ENCODE assay signal across 8 mouse cellular contexts in the genomic region with DNA sequence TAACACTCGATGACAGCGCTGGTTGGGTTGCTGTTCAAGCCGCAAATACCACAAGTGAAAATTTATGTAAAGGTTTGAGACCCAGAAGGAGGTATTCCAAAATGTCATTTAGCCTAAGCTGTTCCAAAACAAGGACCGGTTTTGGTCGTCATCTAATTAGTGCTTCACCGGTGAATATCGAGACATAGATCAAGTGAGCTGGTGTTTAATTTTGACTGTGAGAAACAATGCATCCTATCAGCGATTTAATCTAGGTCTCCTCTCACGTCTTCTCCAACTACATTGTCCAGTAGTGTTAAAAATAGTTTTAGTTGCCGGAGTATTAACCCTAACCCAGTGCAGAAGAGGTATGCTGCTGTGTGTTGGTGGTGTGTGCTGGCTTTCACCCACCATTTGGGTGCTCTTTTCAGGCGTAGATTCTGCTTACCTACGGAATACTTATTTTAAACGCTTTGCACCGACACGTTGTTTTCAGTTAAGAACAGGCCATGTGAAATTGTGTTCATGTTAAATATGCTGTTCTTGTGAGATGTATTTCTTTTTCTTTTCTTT. TPM values are rescaled to one million over a fixed set of nuclear protein-coding genes. Genes with fewer than 3 reads are reported as not detected.
DNase-seq lines count a peak whose midpoint lies in the region; ATAC-seq and TF ChIP-seq lines count a peak whose summit lies in the region.

No protein-coding gene starts in this region.

- TF ChIP-seq CTCF in layer of hippocampus, adult 2 months (conservative IDR thresholded peaks at IDR 0.05): no peak
- no peak for TF ChIP-seq CTCF in brain, embryonic 14.5 days (IDR thresholded peaks at IDR 0.05; ENCODE audit: borderline replicate concordance, extremely low read depth, insufficient read depth, insufficient read length)

- H3K9me3 ChIP-seq in hindbrain, embryonic 15.5 days: no peaks in the 10 kb centered on the region

- H3K4me1 ChIP-seq in hindbrain, embryonic 15.5 days (replicated peaks): peaks cover 27% of the 10 kb centered on the region

- no peaks in the 10 kb centered on the region for H3K27me3 ChIP-seq in hindbrain, embryonic 15.5 days

- peak overlapping the region; percentile 97 for H3K27ac ChIP-seq in layer of hippocampus, adult 2 months
- peak overlapping the region; percentile 96 for H3K27ac ChIP-seq in hindbrain, embryonic 15.5 days (replicated peaks)

- H3K36me3 ChIP-seq in hindbrain, embryonic 15.5 days: no peaks in the 10 kb centered on the region

- ATAC-seq in hindbrain, embryonic 15.5 days (ENCODE audit: low FRiP score, low read depth): no peak
- 0 out of 2 replicates have a peak, but pooled peaks have one; percentile 25 for ATAC-seq in monocyte, adult 5-6 weeks (replicated peaks; ENCODE audit: insufficient number of reproducible peaks, low FRiP score, low TSS enrichment, poor library complexity, severe bottlenecking)

- TF ChIP-seq POLR2A in brain, embryonic 14.5 days (IDR thresholded peaks at IDR 0.05; ENCODE audit: borderline replicate concordance, extremely low read depth, insufficient read depth, insufficient read length, poor library complexity, severe bottlenecking): no peak

- peak overlapping the region; percentile 88 for H3K9ac ChIP-seq in hindbrain, embryonic 15.5 days

- DNase-seq in layer of hippocampus, adult 2 months (ENCODE audit: low spot score in 2 of 2): no peak
- no peak for DNase-seq in layer of hippocampus, adult 8-10 months (ENCODE audit: low spot score in 2 of 2)
- peak; percentile 51 for DNase-seq in brain, embryonic 14.5 days (ENCODE audit: low read depth)
- DNase-seq in thymus, postnatal 10 days (ENCODE audit: low spot score in 2 of 2): no peak
- no peak for DNase-seq in thymus, postnatal 4 days
- DNase-seq in c-Kit-positive CD71-positive TER-119-positive erythroid progenitor cells, embryonic 14.5 days (ENCODE audit: low spot score): no peak

- 1% methylated on average over 15 of the region's 15 CpGs for WGBS in hindbrain, embryonic 15.5 days

- H3K4me2 ChIP-seq in hindbrain, embryonic 15.5 days: peak overlapping the region; percentile 54

- peak overlapping the region; percentile 87 for H3K4me3 ChIP-seq in layer of hippocampus, adult 2 months
- H3K4me3 ChIP-seq in hindbrain, embryonic 15.5 days: peak overlapping the region; percentile 78

RNA-seq across cellular contexts. Expression of gene Acvr2a, which starts 1.2 kb away (rescaled TPM):
- total RNA-seq in layer of hippocampus, adult 2 months (2021): 10 to 100 TPM; 39.3 to 40.1 TPM
- total RNA-seq in layer of hippocampus, adult 8-10 months (2022): 10 to 100 TPM; 38.9 to 43.5 (median 42.0) TPM
- polyA plus RNA-seq in brain, embryonic 14.5 days (2012; rRNA removed): 36.1 and 46.1 TPM in 2 replicates
- 45.1 and 48.0 TPM in 2 replicates for polyA plus RNA-seq in hindbrain, embryonic 15.5 days (2015; fragmentation: Nextera tagmentation; extraction: Ambion mirVana)
- 7.4 to 8.9 TPM (median 8.6 TPM) in 3 replicates for total RNA-seq in monocyte, adult 5-6 weeks (2017)
